Mouse (Mus musculus) fat pad, adult 2 months (tissue): ENCODE measurements around the gene Ezr.

Experiments used
- DNase-seq: peaks from one replicate; pipeline ENCODE4 v3.0.0-alpha.2; 2011; ENCODE audit warnings: low read depth, low spot score; ENCODE audit errors: extremely low read depth

The Ezr gene

GRCm38 (mm10) chr17:6782611-6783005, at the start of gene Ezr:
TSS of gene Ezr (minus strand) at chr17:6782784.
- DNase-seq, result no peak

GRCm38 (mm10) chr17:6830004-6830592, 47.5 kb upstream of the Ezr start:
- DNase-seq, result no peak

GRCm38 (mm10) chr17:6828531-6829150, 46.1 kb upstream of the Ezr start:
- DNase-seq, result no peak

- peak; percentile 67 for DNase-seq
These were observed 45.3 kb upstream of the Ezr start for GRCm38 (mm10) chr17:6827740-6828461.

GRCm38 (mm10) chr17:6827159-6827733, 44.7 kb upstream of the Ezr start:
- DNase-seq, result no peak

- DNase-seq, result no peak
These were observed 34.2 kb upstream of the Ezr start for GRCm38 (mm10) chr17:6816796-6817195.

- no peak for DNase-seq
These were observed 33.6 kb upstream of the Ezr start for GRCm38 (mm10) chr17:6816151-6816550.

GRCm38 (mm10) chr17:6814656-6815055, 32.1 kb upstream of the Ezr start:
- DNase-seq, result no peak

GRCm38 (mm10) chr17:6812851-6813191, 30.2 kb upstream of the Ezr start:
- DNase-seq, result no peak

GRCm38 (mm10) chr17:6811931-6812850, 29.6 kb upstream of the Ezr start:
- DNase-seq, result no peak

GRCm38 (mm10) chr17:6809331-6809730, 26.7 kb upstream of the Ezr start:
- no peak for DNase-seq

GRCm38 (mm10) chr17:6808521-6809165, 26.1 kb upstream of the Ezr start:
- DNase-seq, result no peak

GRCm38 (mm10) chr17:6807827-6808520, 25.4 kb upstream of the Ezr start:
- DNase-seq, result no peak

- no peak for DNase-seq
These were observed 22.4 kb upstream of the Ezr start for GRCm38 (mm10) chr17:6804853-6805543.

GRCm38 (mm10) chr17:6804111-6804510, 21.5 kb upstream of the Ezr start:
- DNase-seq, result no peak

GRCm38 (mm10) chr17:6803614-6804013, 21.0 kb upstream of the Ezr start:
- DNase-seq, result no peak

GRCm38 (mm10) chr17:6798392-6799061, 15.9 kb upstream of the Ezr start:
- DNase-seq, result no peak

- DNase-seq, result no peak
These were observed 14.9 kb upstream of the Ezr start for GRCm38 (mm10) chr17:6797471-6797870.
